Mouse (Mus musculus) heart, embryonic 11.5 days (tissue): ENCODE data around the gene E2f6. TPM values are rescaled to one million over a fixed set of nuclear protein-coding genes. Genes with fewer than 3 reads are reported as not detected.

Source experiments
- ATAC-seq: fragments of 200-750 bp; cut with Nextera tagmentation; replicated peaks from 2 replicates; pipeline ENCODE4 v1.8.0; 2017; ENCODE audit warnings: moderate library complexity; ENCODE audit not compliant: insufficient number of reproducible peaks, low FRiP score, low TSS enrichment
- H3K27ac ChIP-seq: fragments of 300-500 bp; sonication (generic); 2 replicates; pipeline ENCODE4 v1.5.1; 2014; ENCODE audit warnings: mild to moderate bottlenecking, low read depth, low read length
- H3K27me3 ChIP-seq: fragments of 300-500 bp; sonication (generic); 2 replicates; pipeline ENCODE4 v1.6.1; 2014; ENCODE audit warnings: mild to moderate bottlenecking, low read length, mixed read lengths; ENCODE audit not compliant: control insufficient read depth, insufficient read depth
- H3K36me3 ChIP-seq: fragments of 300-500 bp; sonication (generic); 2 replicates; pipeline ENCODE4 v1.6.1; 2014; ENCODE audit warnings: mild to moderate bottlenecking, low read length, moderate library complexity, mixed read lengths; ENCODE audit not compliant: control insufficient read depth, insufficient read depth
- H3K4me1 ChIP-seq: fragments of 300-500 bp; sonication (generic); 2 replicates; pipeline ENCODE4 v1.6.1; 2014; ENCODE audit warnings: low read length; ENCODE audit not compliant: control insufficient read depth, insufficient read depth
- H3K4me2 ChIP-seq: fragments of 300-500 bp; sonication (generic); 2 replicates; pipeline ENCODE4 v1.6.1; 2014; ENCODE audit warnings: mild to moderate bottlenecking, moderate library complexity
- H3K4me3 ChIP-seq: fragments of 300-500 bp; sonication (generic); 2 replicates; pipeline ENCODE4 v1.5.1; 2014; ENCODE audit warnings: low read depth, low read length
- H3K9ac ChIP-seq: fragments of 300-500 bp; sonication (generic); 2 replicates; pipeline ENCODE4 v1.6.1; 2014; ENCODE audit warnings: mild to moderate bottlenecking, low read depth, low read length, moderate library complexity
- H3K9me3 ChIP-seq: fragments of 300-500 bp; sonication (generic); replicated peaks from 2 replicates; pipeline ENCODE4 v1.6.1; 2016; ENCODE audit warnings: low read length; ENCODE audit not compliant: control insufficient read depth
- WGBS: fragments of 180-500 bp; shearing (Covaris S2); extraction: QIAGEN DNeasy Blood & Tissue Kit; methylation state at CpG from one replicate; pipeline ENCODE4 v1.1.7; 2014; ENCODE audit not compliant: insufficient replicate concordance; 5-methylcytosine and 5-hydroxymethylcytosine counted together
- polyA plus RNA-seq: library from polyadenylated mRNA; unstranded; fragments of >200 nt; fragmentation: Nextera tagmentation; extraction: Ambion mirVana; gene quantifications from 2 replicates; pipeline ENCODE4 v1.2.1, GENCODE M21; 2014

E2f6 gene
- polyA plus RNA-seq, 1 experiment from 2014 or later, result 56.0 TPM

DNA sequence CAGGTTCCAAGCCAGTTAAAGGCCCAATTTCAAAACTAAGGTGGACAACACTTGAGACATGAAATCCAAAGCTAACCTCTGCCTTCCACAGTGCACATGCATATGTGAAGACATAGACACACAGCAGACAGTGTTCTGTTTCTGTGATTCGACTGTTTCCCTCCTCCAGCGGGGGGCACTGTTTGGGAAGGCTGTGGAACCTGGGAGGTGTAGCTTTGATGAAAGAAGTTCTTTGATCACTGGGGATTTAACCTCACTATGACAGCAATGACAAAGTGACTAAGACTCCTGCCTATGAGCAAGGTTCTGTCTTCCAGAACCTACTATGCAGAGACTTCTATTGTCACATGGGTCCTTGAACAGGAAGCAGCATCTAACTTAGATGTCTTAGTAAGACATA is 19.0 kb downstream of the E2f6 start:
- 82% methylated on average over 2 of the region's 2 CpGs for WGBS

DNA sequence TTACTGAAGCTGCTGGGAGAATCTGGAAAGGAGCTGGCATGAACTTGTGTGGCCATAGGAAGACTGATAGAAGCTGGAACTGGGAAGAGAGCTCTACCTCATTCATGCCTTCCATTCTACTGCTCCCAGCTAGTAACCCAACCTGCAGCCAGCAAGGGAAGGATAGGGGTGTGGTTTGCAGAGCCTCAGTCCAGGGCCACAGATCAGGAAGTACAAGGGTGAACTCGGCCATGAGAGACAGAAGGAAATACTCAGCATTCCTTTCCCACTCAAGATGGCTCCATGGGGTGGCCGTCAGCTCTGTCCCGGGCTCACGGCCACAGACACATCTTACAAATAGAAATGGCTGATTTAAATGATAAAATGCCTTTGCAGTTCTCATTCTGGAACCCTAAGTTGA is 20.3 kb downstream of the E2f6 start:
- Histone ChIP-seq H3K27ac (no peak overlapping the region), H3K4me1 (peaks cover 3% of the 10 kb centered on the region; the same call in 1 of the 2 replicates), H3K4me3 (no peak overlapping the region), H3K36me3 (no peaks in the 10 kb centered on the region), H3K4me2 (no peak overlapping the region), H3K27me3 (no peaks in the 10 kb centered on the region), H3K9me3 (no peaks in the 10 kb centered on the region), H3K9ac (no peak overlapping the region)
- ATAC-seq, result no peak
- WGBS, result 58% methylated on average over 4 of the region's 4 CpGs

More for the DNA sequence above, 19.0 kb downstream of the E2f6 start:
- H3K9me3 ChIP-seq, result no peaks in the 10 kb centered on the region
- no peak overlapping the region for H3K4me2 ChIP-seq
- H3K4me3 ChIP-seq, result no peak overlapping the region
- no peak overlapping the region for H3K9ac ChIP-seq
- no peaks in the 10 kb centered on the region for H3K4me1 ChIP-seq
- H3K36me3 ChIP-seq, result 0 out of 2 replicates have a peak, but pooled peaks cover 2% of the 10 kb centered on the region
- ATAC-seq, result no peak
- H3K27me3 ChIP-seq, result no peaks in the 10 kb centered on the region
- H3K27ac ChIP-seq, result no peak overlapping the region

- H3K4me3 ChIP-seq, result no peak overlapping the region
- no peak for ATAC-seq
- H3K4me2 ChIP-seq, result no peak overlapping the region
- WGBS, result 59% methylated on average over 11 of the region's 11 CpGs
- H3K9ac ChIP-seq, result no peak overlapping the region
- H3K4me1 ChIP-seq, result peaks cover 5% of the 10 kb centered on the region; the same call in 1 of the 2 replicates
- H3K36me3 ChIP-seq, result no peaks in the 10 kb centered on the region
- H3K27me3 ChIP-seq, result no peaks in the 10 kb centered on the region
- no peaks in the 10 kb centered on the region; the same call in 1 of the 2 replicates for H3K9me3 ChIP-seq
- H3K27ac ChIP-seq, result no peak overlapping the region
Observed at GRCm38 (mm10) chr12:16834701-16835100, 23.9 kb downstream of the E2f6 start.

DNA sequence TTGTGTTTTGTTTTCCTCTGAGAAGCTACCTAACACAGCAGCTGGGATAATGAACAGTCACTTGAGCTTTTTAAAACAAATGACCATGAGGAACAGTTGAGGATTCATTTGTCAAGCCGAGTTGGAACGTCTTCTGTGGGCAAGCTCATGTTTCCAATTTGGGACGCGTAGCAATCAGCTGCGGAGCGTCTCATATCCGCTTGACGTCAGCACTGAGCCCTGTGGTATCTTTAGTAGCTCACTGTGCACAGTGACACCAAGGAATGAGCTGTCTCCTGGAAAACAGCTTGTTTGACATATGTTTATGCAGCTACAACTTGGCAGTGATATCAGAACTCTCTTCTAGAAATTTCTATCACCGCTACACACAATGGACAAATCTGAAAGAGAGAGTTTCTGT is 25.4 kb downstream of the E2f6 start:
- Histone ChIP-seq H3K27ac (peak overlapping the region; percentile 73), H3K9ac (0 out of 2 replicates have a peak overlapping the region, but pooled peaks have one; percentile 39), H3K4me2 (peak overlapping the region; percentile 37), H3K4me3 (no peak overlapping the region), H3K4me1 (peaks cover 14% of the 10 kb centered on the region), H3K27me3 (no peaks in the 10 kb centered on the region), H3K9me3 (no peaks in the 10 kb centered on the region; the same call in 1 of the 2 replicates), H3K36me3 (no peaks in the 10 kb centered on the region)
- 21% methylated on average over 9 of the region's 9 CpGs for WGBS
- no peak for ATAC-seq

DNA sequence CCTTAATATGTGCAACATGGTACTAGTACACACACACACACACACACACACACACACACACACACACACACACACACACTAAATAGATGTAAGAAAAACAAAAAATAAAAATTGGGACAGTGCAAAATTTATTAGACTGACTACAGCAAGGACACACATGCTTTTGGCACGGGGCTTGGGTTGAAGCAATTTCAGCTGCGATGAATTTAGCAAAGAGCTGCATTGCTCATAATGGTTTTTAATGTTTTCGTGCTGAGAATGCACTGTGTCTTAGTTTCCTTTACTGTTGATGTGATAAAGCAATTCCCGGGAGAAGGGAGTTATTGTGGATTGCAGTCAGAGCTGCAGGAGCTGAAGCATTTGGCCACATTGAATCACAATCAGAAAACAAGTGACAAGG is 27.0 kb downstream of the E2f6 start:
- Histone ChIP-seq H3K9ac (no peak overlapping the region), H3K27me3 (no peaks in the 10 kb centered on the region), H3K4me1 (peaks cover 20% of the 10 kb centered on the region), H3K27ac (no peak overlapping the region), H3K4me3 (no peak overlapping the region), H3K36me3 (no peaks in the 10 kb centered on the region), H3K4me2 (no peak overlapping the region), H3K9me3 (no peaks in the 10 kb centered on the region; the same call in 1 of the 2 replicates)
- 88% methylated on average over 4 of the region's 4 CpGs for WGBS
- no peak for ATAC-seq

DNA sequence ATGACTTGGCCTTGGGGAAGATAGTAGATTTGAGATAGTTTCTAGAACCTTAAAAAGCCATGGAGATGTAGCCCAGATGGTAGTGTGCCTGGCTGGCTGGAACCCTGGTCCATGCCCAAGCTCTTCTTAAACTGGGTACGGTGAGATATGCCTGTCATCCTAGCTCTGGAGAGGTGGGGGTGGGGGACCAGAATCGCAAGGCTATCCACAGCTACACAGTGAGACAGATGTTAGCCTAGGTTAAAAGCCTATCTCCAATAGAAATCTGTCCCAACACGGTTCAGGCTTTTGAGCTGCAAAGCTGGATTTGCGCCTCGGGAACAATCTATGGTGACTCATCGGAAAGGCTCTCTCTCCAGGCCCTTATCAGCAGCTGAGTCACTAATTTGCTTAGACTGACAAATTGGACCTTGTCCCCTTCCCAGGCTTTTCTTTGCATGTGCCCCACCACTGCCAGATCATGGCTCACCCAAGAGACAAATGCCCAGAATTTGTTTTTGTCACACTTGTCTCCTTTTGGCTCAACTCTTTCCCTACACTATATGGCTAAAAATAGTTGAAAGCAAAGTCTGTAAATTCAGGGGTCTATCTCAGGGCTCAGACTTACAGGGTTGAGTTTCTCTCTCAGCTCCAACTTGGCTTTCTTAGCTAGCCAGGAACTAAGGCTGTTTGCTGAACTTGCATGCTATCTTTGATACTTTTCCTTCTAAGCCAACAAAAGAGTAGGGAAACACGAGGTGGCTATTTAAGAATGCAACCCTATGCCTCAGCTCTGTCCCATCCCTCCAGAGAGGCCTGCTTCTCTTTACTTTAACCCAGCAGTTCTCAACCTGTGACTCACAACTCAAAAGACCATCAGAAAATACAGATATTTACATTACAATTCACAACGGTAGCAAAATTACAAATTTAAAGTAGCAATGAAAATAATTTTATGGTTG is 30.3 kb downstream of the E2f6 start:
- H3K4me3 ChIP-seq, result no peak overlapping the region
- H3K27me3 ChIP-seq, result no peaks in the 10 kb centered on the region
- no peak for ATAC-seq
- H3K36me3 ChIP-seq, result no peaks in the 10 kb centered on the region
- 26% methylated on average over 8 of the region's 8 CpGs for WGBS
- H3K9me3 ChIP-seq, result no peaks in the 10 kb centered on the region; the same call in 1 of the 2 replicates
- H3K9ac ChIP-seq, result no peak overlapping the region
- H3K4me1 ChIP-seq, result peaks cover 28% of the 10 kb centered on the region
- H3K27ac ChIP-seq, result peak overlapping the region; percentile 54; the same call in 1 of the 2 replicates
- no peak overlapping the region for H3K4me2 ChIP-seq

DNA sequence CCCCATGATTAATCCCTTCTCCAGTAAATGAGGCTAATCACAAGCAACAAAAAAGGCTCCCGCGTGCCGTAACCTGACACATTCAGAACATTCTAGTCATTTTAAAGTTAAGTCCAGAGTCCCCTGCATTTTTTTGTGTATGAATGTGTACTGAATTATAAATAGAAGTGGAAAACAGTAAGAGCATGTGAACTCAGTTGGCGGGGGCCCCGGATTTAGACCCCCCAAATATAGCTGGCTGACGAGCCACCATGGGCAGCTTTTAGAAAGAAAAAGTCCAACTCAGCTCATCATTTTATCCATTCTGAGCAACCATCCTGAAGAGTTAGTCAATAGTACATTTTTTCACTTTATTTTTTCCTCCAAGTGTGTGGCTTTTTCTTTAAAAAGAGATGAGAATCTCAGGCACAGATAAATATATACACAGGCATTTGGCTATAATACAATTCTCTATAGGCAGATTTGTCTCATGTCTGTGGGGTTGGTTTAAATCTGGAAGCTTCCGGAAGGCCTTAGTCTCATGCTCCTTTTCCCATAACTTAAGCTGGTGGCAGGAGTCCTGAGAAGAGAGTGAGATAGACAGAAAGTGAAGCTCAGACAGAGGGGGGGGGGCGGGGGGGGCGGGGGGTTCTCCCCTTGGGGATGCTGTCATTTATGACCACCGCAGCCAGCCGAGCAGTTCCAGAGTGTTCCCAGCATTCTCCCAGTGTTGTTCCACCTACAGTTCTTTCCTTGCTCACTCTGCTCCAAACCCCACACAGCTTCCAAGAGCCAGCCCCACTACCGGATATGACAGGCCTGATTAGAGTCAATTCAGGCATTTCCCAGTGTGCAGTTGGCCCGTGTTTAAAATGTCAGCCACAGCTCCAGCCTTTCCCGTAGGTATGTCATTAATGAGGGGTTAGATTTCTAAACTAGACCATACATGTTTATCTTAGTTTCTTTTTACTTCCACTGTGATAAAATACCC is 34.1 kb downstream of the E2f6 start:
- Histone ChIP-seq H3K9ac (no peak overlapping the region), H3K4me1 (peaks cover 26% of the 10 kb centered on the region), H3K27me3 (no peaks in the 10 kb centered on the region), H3K4me2 (no peak overlapping the region), H3K4me3 (no peak overlapping the region), H3K36me3 (no peaks in the 10 kb centered on the region), H3K9me3 (no peaks in the 10 kb centered on the region), H3K27ac (peak overlapping the region; percentile 74)
- ATAC-seq, result 0 out of 2 replicates have a peak, but pooled peaks have one; percentile 41
- WGBS, result 51% methylated on average over 14 of the region's 14 CpGs

- peaks cover 21% of the 10 kb centered on the region for H3K4me1 ChIP-seq
- H3K36me3 ChIP-seq, result no peaks in the 10 kb centered on the region
- H3K4me3 ChIP-seq, result no peak overlapping the region
- H3K9me3 ChIP-seq, result no peaks in the 10 kb centered on the region
- WGBS, result 59% methylated on average over 4 of the region's 4 CpGs
- no peak for ATAC-seq
- H3K4me2 ChIP-seq, result no peak overlapping the region
- H3K27me3 ChIP-seq, result no peaks in the 10 kb centered on the region
- no peak overlapping the region for H3K27ac ChIP-seq
- H3K9ac ChIP-seq, result no peak overlapping the region
Observed at GRCm38 (mm10) chr12:16847204-16847792, 36.5 kb downstream of the E2f6 start.
